Mouse (Mus musculus) forebrain, embryonic 12.5 days (tissue): ENCODE results near the gene Psmb8. TPM values are rescaled to one million over a fixed set of nuclear protein-coding genes. Genes with fewer than 3 reads are reported as not detected.

Source experiments
- ATAC-seq: fragments of 200-750 bp; cut with Nextera tagmentation; 2 replicates; pipeline ENCODE4 v1.8.0; 2017; ENCODE audit warnings: moderate TSS enrichment; ENCODE audit not compliant: low FRiP score
- H3K27ac ChIP-seq: fragments of 300-500 bp; sonication (generic); 2 replicates; pipeline ENCODE4 v1.5.1; 2016; ENCODE audit warnings: mild to moderate bottlenecking
- H3K27me3 ChIP-seq: fragments of 300-500 bp; sonication (generic); 2 replicates; pipeline ENCODE4 v1.6.1; 2016; ENCODE audit warnings: mild to moderate bottlenecking
- H3K36me3 ChIP-seq: fragments of 300-500 bp; sonication (generic); replicated peaks from 2 replicates; pipeline ENCODE4 v1.6.1; 2016; ENCODE audit warnings: mild to moderate bottlenecking
- H3K4me1 ChIP-seq: fragments of 300-500 bp; sonication (generic); 2 replicates; pipeline ENCODE4 v1.6.1; 2016
- H3K4me2 ChIP-seq: fragments of 300-500 bp; sonication (generic); 2 replicates; pipeline ENCODE4 v1.6.1; 2016; ENCODE audit warnings: mild to moderate bottlenecking, moderate library complexity
- H3K4me3 ChIP-seq: fragments of 300-500 bp; sonication (generic); replicated peaks from 2 replicates; pipeline ENCODE4 v1.5.1; 2016; ENCODE audit warnings: mild to moderate bottlenecking
- H3K9ac ChIP-seq: fragments of 300-500 bp; sonication (generic); 2 replicates; pipeline ENCODE4 v1.6.1; 2016; ENCODE audit warnings: mild to moderate bottlenecking
- H3K9me3 ChIP-seq: fragments of 300-500 bp; sonication (generic); 2 replicates; pipeline ENCODE4 v1.6.1; 2016
- WGBS: fragments of 180-500 bp; shearing (Covaris S2); methylation state at CpG from one replicate; pipeline ENCODE4 v1.1.7; 2016; 5-methylcytosine and 5-hydroxymethylcytosine counted together
- polyA plus RNA-seq: library from polyadenylated mRNA; unstranded; fragments of >200 nt; fragmentation: Nextera tagmentation; extraction: Ambion mirVana; gene quantifications from 2 replicates; pipeline ENCODE4 v1.2.1, GENCODE M21; 2016

Gene Psmb8
- polyA plus RNA-seq: 0.53 and 1.7 TPM in 2 replicates

- 5% methylated on average over 41 of the region's 41 CpGs for WGBS
Measured at GRCm38 (mm10) chr17:34196941-34197894, at the start of gene Psmb8. TSS of gene Psmb8 (plus strand) at chr17:34197721.

GRCm38 (mm10) chr17:34152923-34153322, 44.6 kb upstream of the Psmb8 start, which contains the start of gene H2-DMb1:
TSS of gene H2-DMb1 (plus strand) at chr17:34153072.
- Histone ChIP-seq H3K36me3 (no peaks in the 10 kb centered on the region), H3K9me3 (no peaks in the 10 kb centered on the region), H3K27ac (no peak within 1 kb of the TSS), H3K4me1 (no peaks in the 10 kb centered on the region), H3K9ac (no peak within 1 kb of the TSS), H3K4me3 (no peak within 1 kb of the TSS), H3K27me3 (no peaks in the 10 kb centered on the region), H3K4me2 (no peak within 1 kb of the TSS)
- no peak for ATAC-seq
- WGBS: 63% methylated on average over 4 of the region's 4 CpGs

More at GRCm38 (mm10) chr17:34196941-34197894, at the start of gene Psmb8:
- Histone ChIP-seq H3K9me3 (no peaks in the 10 kb centered on the region), H3K9ac (no peak within 1 kb of the TSS), H3K27ac (no peak within 1 kb of the TSS), H3K4me3 (peak within 1 kb of the TSS; percentile 39), H3K4me1 (peaks cover 19% of the 10 kb centered on the region), H3K36me3 (no peaks in the 10 kb centered on the region), H3K27me3 (peaks cover 96% of the 10 kb centered on the region), H3K4me2 (peak within 1 kb of the TSS; percentile 64)
- ATAC-seq: peak; percentile 63

- H3K4me3 ChIP-seq: no peak overlapping the region
- ATAC-seq: no peak
- no peaks in the 10 kb centered on the region for H3K27me3 ChIP-seq
- WGBS: 50% methylated on average over 5 of the region's 5 CpGs
- no peaks in the 10 kb centered on the region for H3K36me3 ChIP-seq
- H3K4me1 ChIP-seq: no peaks in the 10 kb centered on the region
- H3K4me2 ChIP-seq: no peak overlapping the region
- H3K27ac ChIP-seq: no peak overlapping the region
- H3K9me3 ChIP-seq: no peaks in the 10 kb centered on the region
- H3K9ac ChIP-seq: no peak overlapping the region
Measured at GRCm38 (mm10) chr17:34155534-34155933, 42.0 kb upstream of the Psmb8 start.

DNA sequence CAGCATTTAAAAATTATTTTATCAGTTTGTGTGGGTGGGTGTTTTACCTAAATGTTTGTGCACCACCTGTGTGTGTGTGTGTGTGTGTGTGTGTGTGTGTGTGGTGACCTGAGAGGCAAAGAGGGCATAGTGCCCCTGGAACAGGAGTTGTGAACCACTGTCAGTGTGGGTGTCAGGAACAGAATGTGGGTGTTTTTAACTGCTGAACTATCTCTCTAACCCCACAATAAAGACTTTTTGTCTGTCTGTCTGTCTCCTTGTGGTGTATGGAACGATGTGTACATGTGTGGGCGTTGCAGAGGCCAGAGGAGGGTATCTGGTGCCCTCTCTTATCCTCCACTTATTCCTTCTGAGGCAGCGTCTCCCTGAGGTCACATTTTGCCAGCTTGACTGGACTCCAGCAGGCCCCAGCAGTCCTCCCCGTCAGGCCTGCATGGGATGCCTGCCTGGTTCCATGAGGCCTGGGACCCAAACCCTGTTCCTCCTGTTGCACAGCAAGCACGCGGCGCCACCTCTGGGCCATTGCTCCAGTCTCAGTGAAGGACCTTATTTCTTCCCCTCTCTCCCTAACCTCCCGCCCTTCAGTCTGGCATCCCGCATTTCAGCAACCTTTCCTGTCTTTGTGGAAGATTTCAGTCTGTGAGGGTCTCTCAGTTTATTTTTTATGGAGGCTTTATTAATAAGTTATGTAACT, 33.2 kb upstream of the Psmb8 start:
- ATAC-seq: no peak
- Histone ChIP-seq H3K27me3 (peaks cover 12% of the 10 kb centered on the region; the same call in 1 of the 2 replicates), H3K9ac (no peak overlapping the region), H3K4me1 (no peaks in the 10 kb centered on the region), H3K27ac (no peak overlapping the region), H3K9me3 (peaks cover 3% of the 10 kb centered on the region; the same call in 1 of the 2 replicates), H3K36me3 (no peaks in the 10 kb centered on the region), H3K4me2 (no peak overlapping the region), H3K4me3 (no peak overlapping the region)
- WGBS: 42% methylated on average over 9 of the region's 9 CpGs

- Histone ChIP-seq H3K9me3 (peaks cover 3% of the 10 kb centered on the region; the same call in 1 of the 2 replicates), H3K4me3 (no peak overlapping the region), H3K9ac (no peak overlapping the region), H3K27me3 (peaks cover 13% of the 10 kb centered on the region; the same call in 1 of the 2 replicates), H3K4me2 (no peak overlapping the region), H3K36me3 (no peaks in the 10 kb centered on the region), H3K4me1 (no peaks in the 10 kb centered on the region), H3K27ac (no peak overlapping the region)
- ATAC-seq: no peak
- WGBS: 84% methylated on average over 6 of the region's 6 CpGs
Measured at GRCm38 (mm10) chr17:34165033-34165730, 32.3 kb upstream of the Psmb8 start.

DNA sequence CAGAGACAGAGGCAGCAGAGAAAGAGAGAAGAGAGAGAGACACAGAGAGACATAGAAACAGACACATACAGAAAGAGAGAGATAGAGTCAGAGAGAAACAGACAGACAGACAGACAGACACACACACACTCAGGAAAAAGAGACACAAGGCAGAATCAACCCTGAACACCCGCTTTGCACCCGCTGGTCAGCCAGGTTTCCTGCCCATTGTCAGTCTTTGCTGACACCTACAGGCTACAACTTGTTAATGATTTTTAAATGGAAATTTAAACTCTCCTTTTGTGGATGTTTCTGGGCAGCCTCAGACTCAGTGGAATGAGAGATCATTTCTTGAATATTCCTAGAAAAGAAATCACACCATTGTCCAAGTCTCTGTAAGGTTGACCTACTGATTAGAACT, 28.2 kb upstream of the Psmb8 start:
- H3K9me3 ChIP-seq: peaks cover 9% of the 10 kb centered on the region; the same call in 1 of the 2 replicates
- H3K4me3 ChIP-seq: no peak overlapping the region
- H3K27ac ChIP-seq: no peak overlapping the region
- no peak overlapping the region for H3K4me2 ChIP-seq
- no peaks in the 10 kb centered on the region for H3K4me1 ChIP-seq
- ATAC-seq: no peak
- peaks cover 15% of the 10 kb centered on the region; the same call in 1 of the 2 replicates for H3K27me3 ChIP-seq
- WGBS: 0% methylated on average over 2 of the region's 2 CpGs
- no peaks in the 10 kb centered on the region for H3K36me3 ChIP-seq
- 0 out of 2 replicates have a peak overlapping the region, but pooled peaks have one; percentile 14 for H3K9ac ChIP-seq

GRCm38 (mm10) chr17:34170487-34170876, 27.0 kb upstream of the Psmb8 start:
- Histone ChIP-seq H3K36me3 (no peaks in the 10 kb centered on the region), H3K4me2 (no peak overlapping the region), H3K27me3 (peaks cover 15% of the 10 kb centered on the region; the same call in 1 of the 2 replicates), H3K9ac (no peak overlapping the region), H3K4me3 (no peak overlapping the region), H3K9me3 (0 out of 2 replicates have a peak, but pooled peaks cover 7% of the 10 kb centered on the region), H3K27ac (no peak overlapping the region), H3K4me1 (no peaks in the 10 kb centered on the region)
- 23% methylated on average over 4 of the region's 4 CpGs for WGBS
- ATAC-seq: no peak

- no peak overlapping the region for H3K4me2 ChIP-seq
- WGBS: 43% methylated on average over 13 of the region's 13 CpGs
- H3K9me3 ChIP-seq: 0 out of 2 replicates have a peak, but pooled peaks cover 6% of the 10 kb centered on the region
- H3K4me3 ChIP-seq: no peak overlapping the region
- no peaks in the 10 kb centered on the region for H3K4me1 ChIP-seq
- no peak overlapping the region for H3K9ac ChIP-seq
- H3K27me3 ChIP-seq: peaks cover 15% of the 10 kb centered on the region; the same call in 1 of the 2 replicates
- H3K27ac ChIP-seq: no peak overlapping the region
- ATAC-seq: no peak
- no peaks in the 10 kb centered on the region for H3K36me3 ChIP-seq
Measured at GRCm38 (mm10) chr17:34170877-34171498, 26.5 kb upstream of the Psmb8 start.

- no peak for ATAC-seq
- peaks cover 6% of the 10 kb centered on the region; the same call in 1 of the 2 replicates for H3K9me3 ChIP-seq
- WGBS: 92% methylated on average over 5 of the region's 5 CpGs
- H3K4me1 ChIP-seq: no peaks in the 10 kb centered on the region
- H3K9ac ChIP-seq: no peak overlapping the region
- no peak overlapping the region for H3K4me3 ChIP-seq
- no peak overlapping the region for H3K4me2 ChIP-seq
- peaks cover 15% of the 10 kb centered on the region; the same call in 1 of the 2 replicates for H3K27me3 ChIP-seq
- H3K27ac ChIP-seq: no peak overlapping the region
- no peaks in the 10 kb centered on the region for H3K36me3 ChIP-seq
Measured at GRCm38 (mm10) chr17:34172528-34172927, 25.0 kb upstream of the Psmb8 start.

DNA sequence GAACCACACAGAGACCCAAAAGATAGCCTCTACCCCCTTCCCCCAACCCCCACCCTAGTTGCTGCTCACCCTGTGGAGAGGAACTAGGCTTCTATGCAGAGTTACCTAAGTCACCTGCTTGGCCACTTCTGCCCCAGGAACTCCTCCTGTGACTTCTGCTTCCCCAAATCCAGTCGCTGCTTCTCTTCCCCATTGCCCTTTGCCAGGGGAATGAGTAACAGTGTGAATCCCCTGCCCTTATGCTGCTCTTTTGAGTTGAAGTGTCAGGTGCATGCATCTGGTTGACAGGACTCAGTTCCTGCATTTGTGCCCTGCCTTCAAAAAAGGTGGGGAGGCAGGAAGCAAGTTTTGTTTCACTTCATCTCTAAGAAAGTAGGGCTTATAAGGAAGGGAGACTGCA, 23.4 kb upstream of the Psmb8 start:
- H3K4me1 ChIP-seq: no peaks in the 10 kb centered on the region
- no peaks in the 10 kb centered on the region for H3K36me3 ChIP-seq
- H3K9me3 ChIP-seq: peaks cover 6% of the 10 kb centered on the region; the same call in 1 of the 2 replicates
- no peak overlapping the region for H3K27ac ChIP-seq
- H3K9ac ChIP-seq: no peak overlapping the region
- ATAC-seq: no peak
- 69% methylated on average over 1 of the region's 1 CpGs for whole genome bisulfite sequencing
- no peak overlapping the region for H3K4me2 ChIP-seq
- no peak overlapping the region for H3K4me3 ChIP-seq
- 0 out of 2 replicates have a peak, but pooled peaks cover 6% of the 10 kb centered on the region for H3K27me3 ChIP-seq

GRCm38 (mm10) chr17:34177179-34177578, 20.3 kb upstream of the Psmb8 start:
- Histone ChIP-seq H3K36me3 (no peaks in the 10 kb centered on the region), H3K4me3 (no peak overlapping the region), H3K27ac (no peak overlapping the region), H3K9ac (no peak overlapping the region), H3K27me3 (no peaks in the 10 kb centered on the region), H3K4me1 (no peaks in the 10 kb centered on the region), H3K9me3 (peaks cover 5% of the 10 kb centered on the region; the same call in 1 of the 2 replicates), H3K4me2 (no peak overlapping the region)
- ATAC-seq: no peak
- 70% methylated on average over 4 of the region's 4 CpGs for whole genome bisulfite sequencing
